Mouse (Mus musculus) gastrocnemius, adult 8-10 months (tissue): ENCODE measurements around the gene Tram2. TPM values are rescaled to one million over a fixed set of nuclear protein-coding genes. Genes with fewer than 3 reads are reported as not detected.

Experiments
- DNase-seq, 2 experiments: peaks; one replicate each; pipeline ENCODE4 v3.0.0; 2022; ENCODE audit warnings: low spot score in 2 of 2
- total RNA-seq, 4 experiments: library from RNA; stranded (reverse); gene quantifications; 2 replicates each; pipeline ENCODE4 v1.2.4; 2022

Gene Tram2
- total RNA-seq = 1 to 10 TPM; 1.7 to 2.3 (median 1.8) TPM

DNA sequence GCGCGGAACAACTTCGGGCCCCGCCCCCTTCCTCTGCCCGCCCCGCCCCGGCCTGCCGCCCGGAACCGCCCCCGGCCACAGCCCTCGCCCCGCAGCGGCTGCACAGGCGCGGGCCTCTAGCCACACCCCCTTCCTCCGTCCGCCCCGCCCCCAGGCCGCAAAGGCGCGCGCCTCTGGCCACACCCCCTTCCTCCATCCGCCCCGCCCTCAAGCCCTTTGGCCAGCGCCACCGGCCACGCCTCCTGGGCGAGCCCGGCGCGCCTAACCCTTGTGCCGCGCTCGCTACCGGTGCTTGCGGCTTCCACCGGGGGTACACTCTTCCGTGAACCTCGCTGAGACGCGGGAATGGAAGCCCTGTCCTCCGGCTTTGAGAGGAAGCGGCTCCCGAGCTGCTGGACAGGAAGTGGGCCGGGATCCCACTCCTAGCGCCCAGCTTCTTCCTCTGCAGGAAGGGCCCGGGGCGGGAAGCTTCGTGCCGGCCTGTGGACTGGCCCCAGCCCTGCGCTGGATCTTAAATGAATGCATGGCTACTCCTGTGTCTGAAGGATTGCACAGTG is at the start of gene Tram2:
Gene Tram2, minus strand, starts transcription at position 13 of the 557 bp plus-strand sequence.
- peak; percentile 89 to 91 for DNase-seq

GRCm38 (mm10) chr1:21124713-21125336 is 45.8 kb upstream of the Tram2 start:
- no peak for DNase-seq

- no peak for DNase-seq
These were observed 24.8 kb upstream of the Tram2 start for GRCm38 (mm10) chr1:21103784-21104183.

- peak in 1 of 2 experiments; percentile 41 for DNase-seq
These were observed 22.4 kb upstream of the Tram2 start for GRCm38 (mm10) chr1:21101221-21102006.

DNA sequence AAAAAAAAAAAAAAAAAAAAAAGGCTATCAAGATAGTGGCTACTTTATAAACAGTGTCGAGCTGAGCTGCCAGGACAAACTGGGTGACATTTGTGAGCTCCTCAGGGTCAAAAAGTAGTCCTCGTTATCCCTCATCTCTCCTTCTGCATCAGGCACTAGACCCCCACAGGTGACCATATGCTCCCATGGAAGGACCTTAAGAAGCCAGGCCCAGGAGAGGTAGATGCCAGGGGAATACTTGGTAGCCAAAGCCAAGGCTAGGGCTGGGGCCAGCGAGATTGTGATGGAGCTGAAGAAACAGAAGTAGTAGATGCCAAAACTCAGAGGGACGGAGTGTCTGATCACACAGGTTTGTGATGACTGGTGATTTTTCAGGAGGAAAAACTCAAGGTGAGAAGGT is 21.7 kb upstream of the Tram2 start:
- no peak for DNase-seq

- DNase-seq = no peak
These were observed 18.3 kb upstream of the Tram2 start for GRCm38 (mm10) chr1:21097001-21097989.

- no peak for DNase-seq
These were observed 15.7 kb upstream of the Tram2 start for GRCm38 (mm10) chr1:21094644-21095215.

GRCm38 (mm10) chr1:21089661-21090117 is 10.7 kb upstream of the Tram2 start:
- no peak for DNase-seq

DNA sequence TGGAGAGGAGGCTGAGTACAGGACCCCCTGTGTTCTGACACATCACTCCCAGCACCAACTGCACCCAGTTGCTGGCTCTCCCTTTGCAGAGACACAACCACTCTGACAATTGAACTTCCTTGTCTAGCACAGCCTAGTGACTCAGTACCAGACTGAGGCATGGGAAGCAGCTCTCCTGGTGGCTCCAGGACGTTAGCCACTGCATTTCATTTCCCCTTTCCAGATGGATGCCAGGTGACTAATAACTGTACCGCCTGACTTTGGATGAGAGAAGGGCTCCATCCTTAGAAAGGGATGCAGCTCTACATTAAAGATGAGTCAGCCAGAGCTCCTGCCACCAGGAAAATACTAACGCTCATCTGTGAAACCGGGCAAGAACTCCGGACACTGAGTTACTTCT is 7.3 kb upstream of the Tram2 start:
- no peak for DNase-seq

- no peak for DNase-seq
These were observed 5.6 kb upstream of the Tram2 start for GRCm38 (mm10) chr1:21084661-21085060.

DNA sequence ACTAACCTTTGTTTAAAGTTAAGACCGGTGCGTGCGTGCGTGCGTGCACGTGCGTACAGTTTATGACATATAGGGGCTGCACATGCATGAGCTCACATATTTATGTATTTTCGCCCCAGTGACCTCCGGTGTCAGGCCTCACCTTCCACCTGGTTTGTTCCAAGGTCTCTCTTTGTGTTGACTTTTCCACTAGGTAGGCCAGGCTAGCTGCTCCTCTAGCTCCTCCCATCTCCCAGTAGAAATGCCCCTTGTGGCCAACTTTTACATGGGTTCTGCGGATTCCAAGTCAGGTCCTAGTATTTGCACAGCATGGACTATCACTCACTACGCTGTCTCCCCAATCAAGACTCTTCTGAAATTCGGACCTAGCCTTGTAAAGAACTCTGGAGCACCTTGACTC is 1.3 kb upstream of the Tram2 start:
- DNase-seq = no peak

DNA sequence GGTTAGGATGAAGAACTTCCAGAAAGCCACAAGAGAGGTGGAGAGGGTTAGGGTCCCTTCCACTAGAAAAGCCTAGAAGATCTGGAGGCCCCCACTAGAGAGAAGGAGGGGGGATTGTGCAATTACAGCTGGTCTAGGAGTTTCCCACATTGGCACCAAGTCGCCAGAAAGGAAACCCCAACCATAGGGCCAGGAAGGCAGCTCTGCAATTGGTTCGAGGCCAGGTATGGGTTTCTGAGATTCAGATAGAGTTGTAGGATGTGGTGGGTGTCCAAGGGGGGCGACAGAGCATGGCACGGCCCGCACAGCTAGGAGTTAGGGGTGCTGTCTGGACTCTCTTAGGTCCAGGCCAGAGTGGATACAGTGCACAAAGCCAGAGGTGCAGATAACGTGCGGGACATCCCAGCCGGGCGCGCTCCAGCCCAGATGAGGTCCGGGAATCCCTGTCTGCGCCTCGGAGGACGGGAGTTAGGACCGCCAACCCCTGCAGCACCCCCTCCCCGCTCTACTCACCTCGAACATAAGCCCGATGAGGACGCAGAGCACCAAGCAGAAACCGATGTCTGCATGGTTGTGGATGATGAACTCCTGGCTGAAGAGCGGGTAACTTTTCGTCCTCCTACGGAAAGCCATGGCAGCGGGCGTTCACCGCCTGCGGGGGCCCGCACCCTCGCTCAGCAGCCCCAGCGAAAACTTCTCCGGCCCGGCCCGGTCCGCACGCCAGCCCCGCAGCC is 381 bp downstream of the Tram2 start:
- DNase-seq = peak in 1 of 2 experiments; percentile 8

DNA sequence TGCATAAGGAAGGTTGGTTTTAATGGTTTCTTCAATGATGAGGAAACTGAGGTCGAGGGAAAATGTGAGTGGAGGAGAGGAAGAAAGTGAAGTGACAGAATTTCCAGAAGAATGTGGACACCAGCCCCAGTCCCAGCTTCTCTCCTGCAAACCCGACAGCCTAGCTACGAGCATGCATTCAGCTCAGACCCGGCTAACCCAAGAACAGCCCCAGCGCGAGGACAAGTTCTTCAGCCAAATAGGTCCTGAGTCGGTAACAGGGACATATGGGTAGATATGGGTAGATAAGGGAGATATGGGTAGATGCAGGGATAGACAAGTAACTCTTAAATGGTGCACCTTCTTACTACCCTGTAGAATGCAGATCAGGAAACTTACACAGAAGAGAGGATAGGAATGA is 1.4 kb downstream of the Tram2 start:
- DNase-seq = no peak

- no peak for DNase-seq
These were observed 1.8 kb downstream of the Tram2 start for GRCm38 (mm10) chr1:21077191-21077590.

DNA sequence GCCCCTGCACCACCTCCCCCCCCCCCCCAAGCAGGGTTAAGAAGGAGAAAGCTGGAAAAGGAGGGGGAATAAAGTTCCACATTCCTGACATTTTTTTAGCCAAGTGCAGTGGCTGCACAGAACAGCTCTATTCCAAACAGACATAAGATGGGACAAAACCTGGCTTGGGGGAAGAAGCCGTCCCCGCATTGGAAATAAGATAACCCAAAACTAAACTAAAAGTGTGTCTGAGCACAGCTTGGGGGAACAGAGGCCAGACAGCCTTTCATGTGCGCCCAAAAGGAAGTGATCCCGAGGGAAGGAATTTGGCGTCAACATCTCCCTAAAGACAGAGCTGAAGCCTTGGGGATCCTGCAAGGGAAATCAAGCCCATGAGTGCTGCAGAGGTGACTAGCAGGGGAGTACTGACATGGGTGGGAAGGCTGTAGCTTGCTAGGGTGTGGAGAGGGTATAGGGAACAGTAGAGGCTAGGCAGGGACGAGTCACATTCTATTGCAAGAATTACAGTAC is 3.0 kb downstream of the Tram2 start:
- DNase-seq = no peak

DNA sequence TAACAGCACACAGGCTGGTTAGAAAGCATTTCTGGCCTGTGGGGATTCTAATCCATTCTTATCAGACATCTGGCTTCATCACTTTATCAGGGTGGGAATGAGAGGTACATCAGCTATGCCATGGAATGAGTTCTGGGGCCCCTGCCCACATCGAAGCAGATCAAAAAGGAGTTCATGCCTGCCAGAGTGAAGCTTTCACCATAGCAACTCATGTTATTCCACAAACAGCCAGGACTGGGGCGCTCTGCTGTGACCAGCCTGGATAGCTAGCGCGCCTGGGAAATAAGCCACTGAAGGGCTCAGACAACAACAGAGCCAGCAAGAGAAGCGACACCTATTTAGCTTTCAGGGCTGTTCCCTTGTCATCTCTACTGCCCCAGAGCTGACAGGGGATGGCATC is 4.8 kb downstream of the Tram2 start:
- DNase-seq = no peak

DNA sequence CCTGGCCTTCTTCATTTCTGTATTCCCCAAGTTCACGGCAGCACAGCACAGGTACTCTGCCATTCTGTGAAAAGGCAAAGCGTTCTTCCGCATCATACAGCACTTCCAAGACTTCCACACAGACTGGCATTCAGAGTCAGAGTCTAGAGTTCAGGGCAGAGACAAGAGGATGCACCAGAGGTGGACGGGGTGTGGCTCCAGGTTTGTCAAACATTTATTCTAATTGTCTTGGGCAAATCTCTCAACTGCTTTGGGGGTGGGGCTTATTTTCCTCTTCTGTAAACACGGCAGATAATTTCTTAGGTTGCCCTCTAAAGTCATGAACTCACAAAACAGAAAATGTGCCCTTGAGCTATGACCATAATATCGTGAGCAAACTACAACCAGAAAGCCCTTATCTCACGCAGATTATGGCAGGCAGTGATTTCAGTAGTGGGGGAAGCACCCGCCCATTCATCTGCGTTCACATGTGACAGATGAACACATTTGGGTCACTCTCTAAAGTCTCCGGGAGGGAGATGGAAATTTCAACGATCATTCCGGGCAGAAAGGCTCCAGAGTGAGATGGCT is 6.1 kb downstream of the Tram2 start:
- DNase-seq = no peak

DNA sequence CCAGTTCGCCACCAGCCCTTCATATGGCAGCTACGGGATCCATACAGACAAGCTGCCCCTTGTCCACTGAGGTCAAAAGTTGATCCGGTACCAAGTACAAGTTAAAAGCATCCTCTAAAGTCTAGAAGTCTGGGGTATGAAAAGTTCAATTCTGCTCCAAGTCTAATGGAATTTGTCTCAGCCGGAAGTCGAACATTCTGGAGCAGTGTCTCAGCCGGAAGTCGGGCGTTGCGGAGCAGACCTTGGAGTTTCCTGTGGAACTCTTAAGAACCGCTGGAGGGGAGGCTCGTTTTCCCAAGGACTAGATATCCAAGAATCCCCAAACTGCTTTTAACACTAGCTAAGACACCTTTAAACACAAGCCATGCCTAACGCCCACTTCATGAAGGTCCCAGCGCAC is 8.4 kb downstream of the Tram2 start:
- no peak for DNase-seq

DNA sequence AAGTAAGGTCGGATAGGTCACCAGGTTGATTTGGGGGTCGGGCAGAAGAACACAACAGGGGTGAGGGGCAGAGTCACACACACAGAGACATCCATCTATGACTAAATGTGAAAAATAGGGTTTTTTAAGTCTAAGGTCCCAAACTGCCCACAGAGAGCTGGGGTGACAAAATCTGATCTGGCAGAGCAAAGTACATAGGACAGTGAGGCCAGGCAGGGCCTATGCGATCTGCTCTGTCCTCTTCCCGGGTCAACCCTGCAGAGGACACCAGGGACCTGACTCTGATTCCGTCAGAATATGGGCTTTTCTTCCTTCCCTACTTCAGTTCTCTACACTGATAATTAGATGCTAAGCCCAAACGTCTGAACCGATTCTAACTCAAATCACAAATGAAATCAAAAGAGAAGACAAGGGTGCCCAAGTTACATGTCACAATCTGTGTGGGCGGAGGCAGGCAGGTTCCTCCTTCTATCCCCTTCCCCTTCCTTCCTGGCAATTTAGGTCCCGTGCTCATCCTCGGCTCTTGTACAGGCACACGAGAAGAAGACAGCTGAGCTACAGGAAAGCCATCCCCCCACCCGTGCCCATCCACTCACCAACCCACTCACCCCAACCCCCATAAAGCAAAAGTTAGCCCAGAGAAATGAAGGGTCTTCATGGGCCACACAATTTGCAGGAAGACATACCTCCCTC is 9.1 kb downstream of the Tram2 start:
- no peak for DNase-seq
